Mouse (Mus musculus): ENCODE data around the gene Cldn22. TPM values are rescaled to one million over a fixed set of nuclear protein-coding genes. Genes with fewer than 3 reads are reported as not detected.

Gene Cldn22
- polyA plus RNA-seq, 1 experiment from 2014 or later = not detected

- Histone ChIP-seq H3K36me3 (replicated peaks; ENCODE audit: control insufficient read depth, insufficient read depth) (no peaks in the 10 kb centered on the region), H3K9ac (no peak overlapping the region), H3K4me2 (replicated peaks) (no peak overlapping the region), H3K4me3 (replicated peaks; ENCODE audit: low read length) (no peak overlapping the region), H3K27ac (no peak overlapping the region), H3K9me3 (ENCODE audit: control insufficient read depth, low read length) (no peaks in the 10 kb centered on the region), H3K4me1 (replicated peaks; ENCODE audit: control insufficient read depth, insufficient read depth, low read length) (no peaks in the 10 kb centered on the region), H3K27me3 (ENCODE audit: control insufficient read depth, insufficient read depth, low read length) (no peaks in the 10 kb centered on the region)
- DNase-seq (ENCODE audit: low spot score) (no peak), ATAC-seq (ENCODE audit: low FRiP score) (no peak)
- WGBS = 68% methylated on average over 13 of the region's 13 CpGs
Measured at GRCm38 (mm10) chr8:47874497-47875178, 50.4 kb downstream of the Cldn22 start.

Other genes with a start within 250 kb of the Cldn22 start
- gene Ing2, start 148.9 kb upstream of the Cldn22 start, polyA plus RNA-seq (2014; fragmentation: Nextera tagmentation; extraction: Ambion mirVana) = 8.0 and 8.3 TPM in 2 replicates
- 32.0 and 34.6 TPM in 2 replicates for gene Cdkn2aip, start 110.5 kb upstream of the Cldn22 start, polyA plus RNA-seq (2014; fragmentation: Nextera tagmentation; extraction: Ambion mirVana)
- not detected in 2 replicates for gene Cldn24, start 2.3 kb upstream of the Cldn22 start, polyA plus RNA-seq (2014; fragmentation: Nextera tagmentation; extraction: Ambion mirVana)
- gene Wwc2, start 166.4 kb downstream of the Cldn22 start, polyA plus RNA-seq (2014; fragmentation: Nextera tagmentation; extraction: Ambion mirVana) = 7.3 and 7.7 TPM in 2 replicates

All from hindbrain, embryonic 14.5 days (tissue).